Mouse (Mus musculus) heart, embryonic 13.5 days (tissue): ENCODE results near the gene Plekha7. TPM values are rescaled to one million over a fixed set of nuclear protein-coding genes. Genes with fewer than 3 reads are reported as not detected.

Experiments
- ATAC-seq: fragments of 200-750 bp; cut with Nextera tagmentation; 2 replicates; pipeline ENCODE4 v1.8.0; 2017; ENCODE audit warnings: moderate TSS enrichment; ENCODE audit not compliant: insufficient number of reproducible peaks, low FRiP score, low TSS enrichment; ENCODE audit errors: extremely low read depth
- H3K27ac ChIP-seq: fragments of 300-500 bp; sonication (generic); replicated peaks from 2 replicates; pipeline ENCODE4 v1.5.1; 2015; ENCODE audit warnings: moderate library complexity, mild to moderate bottlenecking, inconsistent platforms
- H3K27me3 ChIP-seq: fragments of 300-500 bp; sonication (generic); replicated peaks from 2 replicates; pipeline ENCODE4 v1.6.1; 2015; ENCODE audit warnings: mild to moderate bottlenecking, inconsistent platforms
- H3K36me3 ChIP-seq: fragments of 300-500 bp; sonication (generic); 2 replicates; pipeline ENCODE4 v1.6.1; 2015; ENCODE audit warnings: mild to moderate bottlenecking, inconsistent platforms
- H3K4me1 ChIP-seq: fragments of 300-500 bp; sonication (generic); 2 replicates; pipeline ENCODE4 v1.6.1; 2015; ENCODE audit warnings: inconsistent platforms
- H3K4me2 ChIP-seq: fragments of 300-500 bp; sonication (generic); 2 replicates; pipeline ENCODE4 v1.6.1; 2015; ENCODE audit warnings: inconsistent platforms, mild to moderate bottlenecking, moderate library complexity
- H3K4me3 ChIP-seq: fragments of 300-500 bp; sonication (generic); 2 replicates; pipeline ENCODE4 v1.5.1; 2015; ENCODE audit warnings: moderate library complexity, mild to moderate bottlenecking, inconsistent platforms
- H3K9ac ChIP-seq: fragments of 300-500 bp; sonication (generic); 2 replicates; pipeline ENCODE4 v1.6.1; 2015; ENCODE audit warnings: inconsistent platforms, mild to moderate bottlenecking, moderate library complexity
- H3K9me3 ChIP-seq: fragments of 300-500 bp; sonication (generic); 2 replicates; pipeline ENCODE4 v1.6.1; 2016; ENCODE audit warnings: inconsistent platforms
- WGBS: fragments of 180-500 bp; shearing (Covaris S2); methylation state at CpG from one replicate; pipeline ENCODE4 v1.1.7; 2015; ENCODE audit warnings: mixed read lengths; 5-methylcytosine and 5-hydroxymethylcytosine counted together
- polyA plus RNA-seq: library from polyadenylated mRNA; unstranded; fragments of >200 nt; fragmentation: Nextera tagmentation; extraction: Ambion mirVana; gene quantifications from 2 replicates; pipeline ENCODE4 v1.2.1, GENCODE M21; 2015

Gene Plekha7
- polyA plus RNA-seq, 1 experiment from 2014 or later, result 38.4 TPM

DNA sequence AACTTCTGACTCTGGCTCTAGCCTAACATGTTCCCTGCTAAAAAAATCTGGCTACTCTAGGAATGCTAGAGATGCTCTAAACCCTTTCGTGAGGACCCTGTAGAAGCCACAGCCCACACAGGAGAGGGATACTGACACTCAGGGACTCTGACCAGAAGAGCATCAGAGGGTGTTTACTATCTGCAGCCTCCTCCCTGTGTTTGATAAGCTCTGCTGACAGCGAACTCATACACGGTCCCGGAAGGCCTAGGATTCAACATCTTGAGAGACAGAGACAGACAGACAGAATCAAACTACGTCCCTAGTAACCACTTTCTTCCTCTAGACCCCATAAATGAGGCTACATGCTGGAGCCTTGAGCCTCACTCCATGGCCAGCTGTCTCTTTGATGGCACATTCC, 20.2 kb downstream of the Plekha7 start:
- Histone ChIP-seq H3K27me3 (no peaks in the 10 kb centered on the region), H3K4me2 (no peak overlapping the region), H3K9ac (0 out of 2 replicates have a peak overlapping the region, but pooled peaks have one; percentile 24), H3K36me3 (no peaks in the 10 kb centered on the region), H3K4me1 (peaks cover 56% of the 10 kb centered on the region), H3K4me3 (no peak overlapping the region), H3K9me3 (no peaks in the 10 kb centered on the region), H3K27ac (peak overlapping the region; percentile 64)
- 43% methylated on average over 5 of the region's 5 CpGs for WGBS
- no peak for ATAC-seq

DNA sequence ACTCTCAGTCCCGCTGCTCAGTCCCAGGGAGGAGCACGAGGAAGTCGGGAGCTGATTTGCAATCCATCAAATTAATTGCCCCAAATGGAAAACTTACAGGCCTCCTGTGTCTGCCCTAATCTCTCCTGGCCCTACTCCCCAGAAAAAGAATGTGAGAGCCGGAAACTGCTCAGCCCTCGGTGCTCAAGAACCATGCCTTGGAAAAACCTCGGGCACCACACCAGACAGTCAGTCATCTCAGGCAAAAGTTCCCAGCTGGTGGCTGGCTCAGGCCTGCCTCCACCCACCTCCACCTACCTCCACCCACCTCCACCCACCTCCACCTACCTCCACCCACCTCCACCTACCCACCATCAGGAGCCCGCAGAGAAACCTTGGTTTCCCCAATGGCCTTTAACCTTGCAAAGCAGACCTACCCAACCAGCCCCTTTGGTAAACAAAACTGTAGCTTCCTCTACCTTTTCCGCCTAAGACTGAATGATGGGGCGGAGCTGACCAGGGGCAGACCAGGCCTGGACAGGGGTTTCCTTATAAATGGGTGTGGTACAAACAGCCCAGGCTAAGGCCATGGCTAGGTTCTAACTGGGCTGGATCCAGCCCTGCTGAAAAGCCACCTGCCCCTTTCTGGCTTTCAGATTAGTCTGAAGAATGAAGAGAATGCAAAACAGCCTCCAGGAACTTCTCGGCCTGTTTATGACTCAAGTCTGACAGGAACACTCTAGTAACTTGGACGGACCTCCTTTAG, 21.4 kb downstream of the Plekha7 start:
- Histone ChIP-seq H3K27ac (peak overlapping the region; percentile 64), H3K9ac (peak overlapping the region; percentile 47), H3K4me2 (no peak overlapping the region), H3K36me3 (no peaks in the 10 kb centered on the region), H3K9me3 (no peaks in the 10 kb centered on the region), H3K4me1 (peaks cover 56% of the 10 kb centered on the region), H3K27me3 (no peaks in the 10 kb centered on the region), H3K4me3 (no peak overlapping the region)
- 33% methylated on average over 11 of the region's 11 CpGs for WGBS
- no peak for ATAC-seq

DNA sequence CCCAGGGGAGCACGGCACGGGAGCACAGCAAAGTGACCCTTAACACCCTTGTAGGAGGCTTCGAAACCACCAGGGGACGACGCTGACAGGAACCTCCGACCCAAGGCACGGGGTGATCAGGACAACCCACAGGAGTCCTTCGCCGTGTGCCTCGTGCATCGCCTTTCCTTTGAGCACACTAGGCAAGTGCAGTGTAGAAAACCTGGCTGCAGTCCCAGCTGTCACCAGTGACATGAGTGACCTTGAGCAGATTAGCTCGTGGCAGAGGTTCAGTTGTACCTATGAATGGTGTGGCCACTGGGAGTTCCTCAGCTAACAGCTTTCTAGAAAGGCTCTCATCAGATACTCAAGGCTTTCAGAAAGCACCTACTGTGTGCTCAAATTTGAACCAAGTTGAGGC, 22.0 kb downstream of the Plekha7 start:
- Histone ChIP-seq H3K9ac (peak overlapping the region; percentile 47), H3K9me3 (no peaks in the 10 kb centered on the region), H3K4me1 (peaks cover 56% of the 10 kb centered on the region), H3K4me2 (0 out of 2 replicates have a peak overlapping the region, but pooled peaks have one; percentile 6), H3K27me3 (no peaks in the 10 kb centered on the region), H3K27ac (peak overlapping the region; percentile 64), H3K36me3 (no peaks in the 10 kb centered on the region), H3K4me3 (no peak overlapping the region)
- WGBS, result 26% methylated on average over 12 of the region's 12 CpGs
- peak; percentile 81 for ATAC-seq

DNA sequence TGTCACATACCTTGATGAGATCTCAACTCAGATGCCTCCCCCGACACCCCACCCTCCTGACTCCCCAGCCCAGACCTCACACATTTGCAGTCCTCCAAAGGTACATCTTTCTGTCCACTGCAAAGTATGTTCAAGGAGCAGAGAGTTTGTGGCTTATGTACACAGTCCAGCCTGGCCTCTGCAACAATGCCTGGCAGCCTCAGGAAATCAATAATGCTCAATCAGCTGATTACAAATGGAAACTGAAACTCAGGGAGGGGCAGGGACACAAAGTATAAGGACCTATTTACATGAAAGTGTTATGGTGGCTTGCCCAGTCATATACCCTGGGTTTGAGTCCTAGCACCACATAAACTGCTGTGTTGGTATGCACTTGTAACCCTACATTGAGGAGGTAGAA, 23.0 kb downstream of the Plekha7 start:
- no peaks in the 10 kb centered on the region for H3K9me3 ChIP-seq
- no peak overlapping the region for H3K4me3 ChIP-seq
- peaks cover 57% of the 10 kb centered on the region for H3K4me1 ChIP-seq
- H3K4me2 ChIP-seq, result no peak overlapping the region
- ATAC-seq, result no peak
- no peak overlapping the region for H3K27ac ChIP-seq
- H3K36me3 ChIP-seq, result no peaks in the 10 kb centered on the region
- H3K27me3 ChIP-seq, result no peaks in the 10 kb centered on the region
- no peak overlapping the region for H3K9ac ChIP-seq
- 81% methylated on average over 1 of the region's 1 CpGs for WGBS

DNA sequence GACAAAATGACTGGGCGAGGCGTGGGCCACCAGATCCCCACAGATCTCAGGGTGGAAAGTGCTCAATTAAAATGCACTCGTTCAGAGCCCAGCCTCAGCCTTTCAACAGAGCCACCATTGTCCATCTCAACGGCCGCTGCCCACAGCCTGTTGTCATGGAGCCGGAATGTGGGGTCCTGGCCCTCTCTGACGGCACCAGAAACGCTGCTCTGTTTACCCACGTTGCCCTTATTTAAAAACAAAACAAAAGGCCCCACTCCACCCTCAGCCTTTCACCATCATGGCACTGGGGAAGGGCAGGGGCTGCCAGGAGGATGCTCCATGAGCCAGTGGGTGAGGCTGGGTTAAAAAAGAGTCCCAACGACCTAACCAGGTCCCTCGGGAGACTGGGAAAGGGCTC, 25.4 kb downstream of the Plekha7 start:
- 58% methylated on average over 11 of the region's 11 CpGs for WGBS
- no peak overlapping the region for H3K4me2 ChIP-seq
- H3K36me3 ChIP-seq, result no peaks in the 10 kb centered on the region
- H3K4me1 ChIP-seq, result peaks cover 44% of the 10 kb centered on the region
- H3K9ac ChIP-seq, result no peak overlapping the region
- H3K27ac ChIP-seq, result no peak overlapping the region
- no peak for ATAC-seq
- no peak overlapping the region for H3K4me3 ChIP-seq
- no peaks in the 10 kb centered on the region for H3K9me3 ChIP-seq
- no peaks in the 10 kb centered on the region for H3K27me3 ChIP-seq

DNA sequence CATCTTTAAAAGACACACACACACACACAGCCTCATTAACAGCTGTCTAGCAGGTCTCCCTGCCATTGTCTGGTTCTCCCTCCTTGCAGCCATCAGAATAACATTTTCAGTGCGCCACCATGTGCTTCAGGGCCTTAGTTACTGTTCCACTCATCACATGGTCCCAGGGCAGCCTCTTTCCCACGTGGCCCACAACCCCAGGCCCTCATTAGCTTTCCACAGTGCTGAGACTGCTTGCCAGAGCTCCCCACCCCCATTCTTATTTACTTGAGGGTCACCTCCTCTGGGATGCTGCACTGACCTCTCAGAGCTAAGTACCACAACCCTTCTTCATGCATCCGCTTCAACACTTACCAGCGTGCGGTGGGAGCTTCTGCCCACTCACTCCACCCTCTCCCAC, 28.1 kb downstream of the Plekha7 start:
- Histone ChIP-seq H3K9me3 (no peaks in the 10 kb centered on the region), H3K4me3 (no peak overlapping the region)

DNA sequence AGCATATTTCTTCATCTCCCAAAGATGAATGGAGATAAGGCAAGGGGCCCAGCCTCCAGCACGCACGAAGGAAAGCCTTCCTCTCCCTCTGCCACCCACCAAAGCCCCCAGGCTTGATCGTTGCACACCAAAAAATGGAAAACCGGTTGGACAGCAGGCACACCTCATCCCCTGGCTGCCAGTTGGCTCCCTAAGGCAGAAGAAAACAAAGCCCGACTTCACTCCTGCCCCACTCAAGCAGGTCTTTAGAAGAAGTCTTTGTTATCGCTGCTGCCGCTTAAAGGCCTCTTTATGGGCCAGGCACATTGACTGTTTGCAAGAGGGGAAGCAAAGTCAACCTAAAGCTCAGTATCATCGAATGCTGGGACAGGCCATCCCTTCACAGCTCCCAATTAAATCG, 29.9 kb downstream of the Plekha7 start:
- H3K4me2 ChIP-seq, result no peak overlapping the region
- 66% methylated on average over 9 of the region's 9 CpGs for WGBS
- H3K9me3 ChIP-seq, result no peaks in the 10 kb centered on the region
- no peak overlapping the region for H3K4me3 ChIP-seq
- H3K36me3 ChIP-seq, result no peaks in the 10 kb centered on the region
- H3K9ac ChIP-seq, result no peak overlapping the region
- ATAC-seq, result no peak
- H3K4me1 ChIP-seq, result peaks cover 17% of the 10 kb centered on the region
- H3K27ac ChIP-seq, result no peak overlapping the region
- H3K27me3 ChIP-seq, result no peaks in the 10 kb centered on the region

More for the DNA sequence above, 28.1 kb downstream of the Plekha7 start:
- WGBS, result 60% methylated on average over 5 of the region's 5 CpGs
- ATAC-seq, result no peak
- peaks cover 19% of the 10 kb centered on the region for H3K4me1 ChIP-seq
- no peaks in the 10 kb centered on the region for H3K36me3 ChIP-seq
- no peak overlapping the region for H3K4me2 ChIP-seq
- no peak overlapping the region for H3K9ac ChIP-seq
- H3K27me3 ChIP-seq, result no peaks in the 10 kb centered on the region
- H3K27ac ChIP-seq, result no peak overlapping the region

DNA sequence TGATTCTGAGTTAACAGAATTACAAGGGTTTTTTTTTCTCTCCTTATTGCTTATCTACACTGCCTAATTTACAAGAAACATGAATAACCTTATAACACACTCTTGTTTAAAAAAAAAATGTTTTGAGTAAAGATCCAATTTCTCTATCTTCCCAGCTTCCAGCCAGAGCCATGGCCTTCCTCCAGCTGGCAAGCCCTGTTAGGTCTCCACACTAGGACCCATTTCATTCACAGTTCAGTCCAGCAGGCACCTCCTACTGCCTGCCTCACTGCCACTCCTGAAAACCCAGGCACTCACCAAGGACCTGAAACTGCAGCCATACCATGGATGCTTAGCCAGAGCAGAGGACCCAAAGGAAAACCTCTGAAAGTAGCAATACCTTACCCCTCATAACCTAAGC, 31.9 kb downstream of the Plekha7 start:
- no peaks in the 10 kb centered on the region for H3K9me3 ChIP-seq
- H3K4me2 ChIP-seq, result no peak overlapping the region
- no peak overlapping the region for H3K4me3 ChIP-seq
- H3K9ac ChIP-seq, result no peak overlapping the region
- ATAC-seq, result no peak
- H3K36me3 ChIP-seq, result no peaks in the 10 kb centered on the region
- H3K27me3 ChIP-seq, result no peaks in the 10 kb centered on the region
- H3K27ac ChIP-seq, result no peak overlapping the region
- peaks cover 8% of the 10 kb centered on the region; the same call in 1 of the 2 replicates for H3K4me1 ChIP-seq

DNA sequence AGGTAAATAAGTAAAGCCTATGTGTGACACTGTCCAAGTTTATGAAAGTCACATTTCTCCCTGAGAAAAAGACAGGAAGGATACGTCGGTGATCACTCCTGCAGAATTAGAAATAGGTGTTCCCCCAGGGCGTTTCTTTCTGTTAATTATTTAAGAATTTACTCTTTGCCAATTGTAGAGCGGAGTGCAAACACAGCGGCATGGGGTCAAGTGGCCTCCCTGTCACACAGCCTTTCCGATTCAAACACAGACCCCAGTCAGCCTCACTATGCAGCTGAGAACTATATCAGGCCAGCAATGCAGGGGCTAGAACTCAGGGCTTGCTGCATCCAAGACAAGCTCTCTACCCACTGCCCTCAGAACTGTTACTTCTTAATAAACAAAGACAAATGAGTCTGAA, 35.1 kb downstream of the Plekha7 start:
- Histone ChIP-seq H3K9ac (no peak overlapping the region), H3K27ac (no peak overlapping the region), H3K36me3 (no peaks in the 10 kb centered on the region), H3K4me2 (no peak overlapping the region), H3K9me3 (no peaks in the 10 kb centered on the region), H3K4me3 (no peak overlapping the region), H3K4me1 (peaks cover 17% of the 10 kb centered on the region), H3K27me3 (no peaks in the 10 kb centered on the region)
- no peak for ATAC-seq
- 91% methylated on average over 6 of the region's 6 CpGs for WGBS

DNA sequence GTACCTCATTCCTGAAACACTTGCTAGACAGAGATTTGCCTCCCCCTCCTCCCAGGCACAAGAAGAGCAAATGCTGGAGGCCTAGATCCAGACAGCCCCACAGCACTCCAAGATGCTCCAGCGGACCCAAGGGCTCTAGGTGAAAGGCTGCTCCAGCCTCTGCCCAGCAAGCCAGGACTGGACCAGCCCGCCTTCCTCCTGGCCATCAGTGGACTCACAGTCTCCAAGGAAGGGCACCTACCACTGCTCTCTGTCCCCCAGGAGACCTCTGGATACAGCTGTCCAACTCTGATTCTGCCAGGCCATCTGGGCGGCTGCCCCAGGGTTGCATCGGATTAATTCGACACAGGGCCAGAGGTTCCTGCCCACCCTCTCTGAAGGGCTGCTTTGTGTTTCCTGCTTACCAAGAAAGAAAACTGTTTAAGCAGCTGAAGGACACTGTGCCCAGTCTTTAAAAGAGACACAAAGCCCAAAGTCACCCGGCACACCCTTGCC, 38.6 kb downstream of the Plekha7 start:
- H3K27ac ChIP-seq, result no peak overlapping the region
- no peaks in the 10 kb centered on the region for H3K27me3 ChIP-seq
- no peaks in the 10 kb centered on the region for H3K9me3 ChIP-seq
- WGBS, result 76% methylated on average over 6 of the region's 6 CpGs
- no peak overlapping the region for H3K4me2 ChIP-seq
- no peak overlapping the region for H3K9ac ChIP-seq
- H3K4me3 ChIP-seq, result no peak overlapping the region
- peaks cover 26% of the 10 kb centered on the region for H3K4me1 ChIP-seq
- H3K36me3 ChIP-seq, result no peaks in the 10 kb centered on the region
- ATAC-seq, result no peak

DNA sequence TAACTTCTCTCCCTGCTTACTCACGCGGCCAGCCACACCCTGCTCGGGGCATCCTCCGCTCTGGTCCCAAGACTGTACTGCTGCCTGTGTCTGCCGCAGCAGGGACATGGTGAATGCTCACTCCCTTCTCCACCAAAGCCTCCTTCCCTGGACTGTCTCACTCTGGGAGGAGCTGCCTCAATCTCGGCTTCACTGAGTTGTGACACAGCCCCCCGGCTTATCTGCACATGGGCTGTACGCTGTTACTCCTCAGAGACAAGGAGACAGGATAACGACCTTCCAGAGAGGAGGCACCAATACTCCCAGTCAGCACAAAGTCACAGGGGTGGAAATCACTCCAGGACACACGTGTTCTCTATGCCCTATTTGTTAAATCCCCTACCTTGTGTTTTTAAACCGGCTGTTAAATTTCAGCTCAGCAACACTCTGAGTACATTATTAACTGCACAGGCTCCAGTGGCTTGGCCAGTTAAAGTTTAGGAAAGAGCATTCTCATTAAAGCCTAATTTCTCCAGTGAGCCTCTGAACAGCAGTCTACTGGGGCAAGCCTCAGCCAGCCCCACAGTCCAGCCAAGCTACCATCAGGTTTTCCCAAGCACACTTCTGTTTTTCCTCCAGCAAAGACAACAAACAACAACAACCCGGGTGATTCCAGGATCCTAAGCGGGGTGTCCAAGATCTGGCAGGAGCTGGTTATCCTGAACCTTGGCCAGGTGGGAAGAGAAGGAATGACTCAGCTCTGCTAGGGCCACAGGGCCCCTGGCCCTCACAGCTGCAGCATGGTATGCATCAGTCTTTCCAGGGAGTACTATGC, 39.9 kb downstream of the Plekha7 start:
- peaks cover 35% of the 10 kb centered on the region for H3K4me1 ChIP-seq
- H3K27me3 ChIP-seq, result no peaks in the 10 kb centered on the region
- H3K36me3 ChIP-seq, result no peaks in the 10 kb centered on the region
- H3K9me3 ChIP-seq, result no peaks in the 10 kb centered on the region
- H3K4me3 ChIP-seq, result no peak overlapping the region
- 22% methylated on average over 13 of the region's 13 CpGs for WGBS
- peak overlapping the region; percentile 47 for H3K4me2 ChIP-seq
- ATAC-seq, result no peak
- H3K9ac ChIP-seq, result peak overlapping the region; percentile 58; the same call in 1 of the 2 replicates
- no peak overlapping the region; the same call in 1 of the 2 replicates for H3K27ac ChIP-seq
